Mouse (Mus musculus) telencephalon, adult 2 months (tissue): Measurements from ENCODE around the gene Olfr57.
"Not testable (repeated sequence)": the region's sequence is repeated elsewhere in the genome, so short reads cannot be mapped to it uniquely, and the experiment has no call there.

Experiments
- DNase-seq: peaks from one replicate; pipeline ENCODE4 v3.0.0-alpha.2; 2011; ENCODE audit warnings: low read depth, low spot score

Gene Olfr57

GRCm38 (mm10) chr10:79028441-79028840 is at the start of gene Olfr57:
TSS of gene Olfr57 (plus strand) at chr10:79028741.
- DNase-seq = no peak

GRCm38 (mm10) chr10:78980750-78981149 is 47.8 kb upstream of the Olfr57 start, which contains the start of gene Olfr1352:
TSS of gene Olfr1352 (plus strand) at chr10:78981050.
- DNase-seq = no peak

DNA sequence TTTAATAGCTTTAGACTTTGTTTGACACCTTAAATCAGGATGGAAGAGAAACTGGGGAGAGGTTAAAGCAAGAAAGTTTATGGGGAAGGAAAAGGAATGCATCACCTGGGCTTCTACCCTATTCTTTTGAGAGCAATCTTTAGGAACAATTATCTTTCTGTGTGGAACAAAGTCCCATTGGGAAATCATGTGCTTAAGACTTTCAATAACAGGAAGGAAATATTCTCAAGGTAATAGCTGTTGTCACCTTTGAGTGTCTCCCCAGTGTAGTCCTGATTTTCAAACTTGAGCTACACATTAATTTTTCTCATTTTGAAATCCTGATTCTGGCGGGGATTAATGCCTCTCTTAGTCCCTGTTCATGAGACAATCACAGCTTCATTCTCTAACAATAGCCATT is 16.4 kb upstream of the Olfr57 start, which contains the start of gene Olfr1351:
TSS of gene Olfr1351 (plus strand) at position 301 of the 400 bp plus-strand sequence.
- no peak for DNase-seq

GRCm38 (mm10) chr10:79042457-79042856 is 13.9 kb downstream of the Olfr57 start:
- DNase-seq = not testable (repeated sequence)

DNA sequence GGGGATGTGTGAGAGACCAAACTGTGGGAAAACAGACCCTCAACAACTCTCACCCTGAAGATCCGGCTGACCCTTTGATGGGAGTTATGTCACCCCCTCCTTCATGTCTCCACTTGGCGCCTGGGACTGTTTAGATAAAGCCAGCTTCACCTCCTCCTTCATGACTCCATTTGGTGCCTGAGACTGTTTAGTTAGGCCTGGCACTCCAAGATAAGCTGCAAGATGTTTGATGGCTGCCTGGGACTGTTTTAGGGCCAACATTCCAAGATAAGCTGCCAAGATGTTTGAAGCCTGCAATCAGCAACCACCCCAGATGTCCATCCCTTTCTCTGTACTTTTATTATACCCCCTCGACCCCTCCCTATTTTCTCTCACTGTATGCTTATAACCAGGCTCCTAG is 28.8 kb downstream of the Olfr57 start:
- DNase-seq = not testable (repeated sequence)
